Mouse (Mus musculus): ENCODE measurements around the gene Magi3.

- TF ChIP-seq CTCF (IDR thresholded peaks at IDR 0.05) = no peak
- TF ChIP-seq EP300 (IDR thresholded peaks at IDR 0.05) = no peak
Observed at GRCm38 (mm10) chr3:104189823-104190222, 30.4 kb downstream of the Magi3 start.

Measured in lung, postnatal 0 days (tissue).